Mouse (Mus musculus): ENCODE measurements around the gene Gdi1. TPM values are rescaled to one million over a fixed set of nuclear protein-coding genes. Genes with fewer than 3 reads are reported as not detected.

Gdi1 gene
- total RNA-seq (2023), result 250 TPM

GRCm38 (mm10) chrX:74304867-74305700 lies at the start of gene Gdi1:
Gdi1 (plus strand) TSS chrX:74304998.

DNA sequence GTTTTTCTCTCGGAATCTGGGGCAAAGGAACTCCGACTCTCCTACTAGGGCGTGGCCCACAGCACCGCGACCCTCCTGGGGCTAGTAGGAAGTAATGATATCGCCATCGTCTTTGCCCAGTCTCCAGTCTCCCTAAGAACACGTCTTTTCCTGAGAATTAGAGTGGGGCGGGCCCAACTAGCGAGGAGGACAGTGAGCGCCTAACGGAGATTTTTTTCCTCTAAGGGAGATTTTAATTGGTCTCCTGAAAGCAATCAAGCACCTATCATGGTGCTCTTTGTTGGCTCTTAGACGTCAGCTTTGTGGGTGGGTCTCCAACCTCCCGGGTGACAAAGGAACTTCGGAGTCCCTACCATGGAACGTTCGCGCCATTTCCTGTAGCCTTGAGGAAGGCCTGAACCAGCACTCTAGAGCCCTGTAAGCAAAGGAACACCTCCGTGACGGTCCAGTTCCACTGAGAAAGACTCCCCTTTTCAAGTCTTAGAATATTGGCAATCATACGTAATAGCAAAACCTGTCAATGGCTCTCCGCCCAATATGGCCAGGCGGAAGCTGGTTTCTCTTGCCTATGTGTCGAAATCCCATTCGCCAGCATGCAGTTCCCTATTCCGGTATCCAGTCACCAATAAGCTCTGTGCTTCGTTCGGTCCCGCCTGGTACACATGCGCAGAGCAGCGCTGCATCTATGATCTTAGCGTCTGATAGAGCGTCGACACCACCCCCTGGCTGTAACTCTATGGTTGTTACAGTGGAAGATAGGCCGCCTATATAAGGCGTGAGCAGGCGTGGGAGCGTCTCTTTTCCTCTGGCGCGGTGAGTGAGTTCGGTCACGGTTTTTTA lies 34.5 kb upstream of the Gdi1 start, which contains the start of gene Rpl10:
Gene Rpl10 (plus strand): TSS at position 751 of the 840 bp plus-strand sequence.

DNA sequence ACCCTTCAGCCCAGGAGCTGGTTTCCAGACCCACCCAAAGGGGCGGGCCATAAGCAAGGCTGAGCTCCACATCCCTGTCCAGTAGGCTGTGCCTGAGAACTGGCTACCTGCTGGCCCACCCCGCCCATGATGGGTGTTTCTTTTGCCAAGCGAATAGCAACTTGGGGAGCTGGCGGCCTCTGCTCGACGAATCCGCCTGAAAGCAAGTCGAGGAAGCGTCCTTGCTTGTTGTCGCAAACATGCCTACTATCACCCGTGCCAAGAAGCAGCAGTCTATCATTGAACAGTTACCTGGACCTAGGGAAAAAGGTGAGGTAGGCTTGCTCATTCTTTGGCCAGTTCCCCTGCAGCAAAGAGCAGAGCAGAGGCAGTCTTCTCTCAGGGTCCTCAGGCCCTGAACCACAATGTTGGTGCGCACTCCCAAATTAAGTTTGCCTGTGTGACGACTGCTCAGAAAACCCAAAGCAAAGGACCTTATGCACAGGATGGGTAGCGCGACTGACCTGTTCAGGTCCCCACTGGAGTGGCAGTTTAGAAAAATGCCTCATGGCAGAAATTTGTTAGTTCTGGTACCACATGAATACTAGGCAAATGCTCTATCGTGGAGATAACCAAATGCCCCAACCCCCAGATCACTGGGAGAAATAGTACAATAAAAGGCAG lies 22.9 kb upstream of the Gdi1 start, which contains the start of the genes Taz and Dnase1l1:
Gene Taz (plus strand): TSS at position 181 of the 663 bp plus-strand sequence.
Gene Dnase1l1 (minus strand): TSS at position 606 of the 663 bp plus-strand sequence.

DNA sequence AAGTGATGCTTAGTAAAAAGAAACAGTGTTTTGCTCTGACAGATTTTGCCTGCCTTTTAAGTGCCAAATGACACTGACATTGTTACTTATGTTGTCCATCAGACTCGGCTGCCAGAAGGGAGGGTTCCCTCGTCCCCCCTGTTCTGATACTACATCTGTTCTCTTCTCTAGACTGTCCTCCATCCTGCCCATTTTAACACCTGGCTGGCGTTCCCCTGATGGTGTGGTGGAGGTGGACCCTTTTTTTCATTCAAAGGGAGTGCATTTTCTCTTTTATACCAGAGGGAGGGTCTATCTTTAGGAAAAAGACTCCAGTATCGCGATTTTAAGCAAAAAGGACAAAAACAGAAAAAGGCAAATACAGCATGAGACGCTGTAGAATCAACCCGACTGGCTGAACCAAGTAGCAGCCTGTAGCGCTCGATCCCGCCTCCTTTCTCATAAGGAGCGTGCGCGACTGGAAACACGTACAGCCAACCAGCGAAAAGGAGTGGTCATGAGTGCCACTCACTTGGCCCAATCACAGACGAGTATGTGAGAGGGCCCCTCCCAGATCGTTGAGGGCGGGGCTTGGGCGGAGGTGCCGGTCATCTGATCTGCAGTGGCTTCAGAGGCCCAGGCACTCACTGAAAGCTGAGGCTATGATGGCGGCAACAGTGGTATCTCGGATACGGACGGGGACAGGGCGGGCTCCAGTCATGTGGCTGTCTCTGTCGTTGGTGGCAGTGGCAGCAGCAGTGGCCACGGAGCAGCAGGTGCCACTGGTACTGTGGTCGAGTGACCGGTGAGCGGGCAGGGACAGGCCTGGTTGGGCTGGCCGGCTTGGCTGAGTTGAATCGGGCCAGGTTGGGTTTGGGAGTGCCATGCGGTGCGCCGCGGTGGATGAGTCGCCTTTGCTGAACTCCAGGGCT lies 8.0 kb upstream of the Gdi1 start, which contains the start of gene Atp6ap1:
Gene Atp6ap1 (plus strand): TSS at position 560 of the 911 bp plus-strand sequence.

DNA sequence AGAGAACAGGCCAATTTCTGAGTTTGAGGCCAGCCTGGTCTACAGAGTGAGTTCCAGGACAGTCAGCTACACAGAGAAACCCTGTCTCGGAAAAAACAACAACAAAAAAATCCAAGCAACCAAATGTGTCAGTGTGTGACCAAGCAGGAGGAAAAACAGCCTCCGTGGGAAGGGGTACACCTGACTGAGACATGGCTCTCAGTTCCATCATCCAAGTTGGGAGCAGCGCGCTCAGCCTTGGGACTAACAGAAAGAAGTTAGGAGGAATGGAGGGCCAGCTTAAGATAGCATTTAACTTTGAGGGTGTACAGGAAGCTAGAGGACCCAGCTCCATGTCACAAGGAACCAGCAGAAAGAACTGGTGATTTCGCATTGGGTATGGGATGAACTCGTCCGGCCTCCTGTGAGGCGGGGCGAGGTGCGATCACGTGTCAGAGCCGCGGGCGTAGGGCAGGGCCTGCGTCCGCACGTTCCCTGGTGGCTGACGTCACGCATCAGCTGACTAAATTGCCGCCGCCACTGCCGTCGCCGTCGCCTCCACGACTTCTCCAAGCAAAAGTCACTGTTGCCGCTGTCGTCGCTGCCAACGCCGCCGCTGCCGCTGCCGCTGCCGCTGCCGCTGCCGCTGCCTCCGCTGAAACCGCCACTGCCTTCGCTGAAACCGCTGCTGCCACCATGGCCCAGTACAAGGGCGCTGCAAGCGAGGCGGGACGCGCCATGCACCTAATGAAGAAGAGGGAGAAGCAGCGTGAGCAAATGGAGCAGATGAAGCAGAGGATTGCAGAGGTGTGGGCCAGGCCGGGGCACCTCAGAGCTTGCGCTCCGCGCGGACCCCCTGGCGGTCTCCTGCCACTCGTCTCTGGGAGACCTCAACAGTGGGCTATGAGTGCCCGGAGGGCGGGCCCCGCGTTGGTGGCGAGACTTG lies 8.0 kb downstream of the Gdi1 start, which contains the start of gene Fam50a:
Gene Fam50a (plus strand): TSS at position 494 of the 925 bp plus-strand sequence.

DNA sequence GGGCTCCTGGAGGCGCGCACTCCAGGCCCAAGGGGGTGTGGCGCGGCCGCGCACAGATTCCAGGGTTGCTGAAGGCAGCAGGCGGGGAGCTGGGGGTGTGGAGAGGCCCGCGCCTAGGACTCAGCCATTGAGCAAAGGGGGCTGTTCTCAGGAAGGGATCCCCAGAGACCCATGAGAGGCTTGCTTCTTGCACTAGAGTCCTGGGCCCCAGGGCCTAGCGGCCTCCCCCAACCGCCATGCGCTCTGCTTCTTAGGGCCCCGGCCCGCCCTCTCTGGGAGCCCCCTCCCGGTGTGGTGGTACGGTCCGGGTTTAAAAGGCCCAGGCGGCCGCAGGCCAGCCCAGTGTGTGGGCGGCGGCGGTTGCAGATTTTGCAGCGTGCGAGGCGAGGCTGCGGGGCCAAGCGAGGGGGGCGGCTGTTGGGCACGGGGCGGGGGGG lies 23.9 kb downstream of the Gdi1 start, which contains the start of gene Plxna3:
Gene Plxna3 (plus strand): TSS at position 342 of the 437 bp plus-strand sequence.

GRCm38 (mm10) chrX:74353467-74353770 lies 48.6 kb downstream of the Gdi1 start, which contains the start of gene Lage3:
Lage3 (minus strand) TSS chrX:74353618.

Other genes starting within 250 kb of the Gdi1 start
- gene Opn1mw, start 177.5 kb upstream of the Gdi1 start, total RNA-seq (2023), result not detected
- 55.7 TPM for gene Mecp2, start 169.6 kb upstream of the Gdi1 start, total RNA-seq (2023)
- gene Tex28, start 137.2 kb upstream of the Gdi1 start, total RNA-seq (2023), result not detected
- gene Tktl1, start 127.7 kb upstream of the Gdi1 start, total RNA-seq (2023), result 4.5 TPM
- 780 TPM for gene Flna, start 55.2 kb upstream of the Gdi1 start, total RNA-seq (2023)
- 71.4 TPM for gene Emd, start 50.3 kb upstream of the Gdi1 start, total RNA-seq (2023)
- gene Rpl10, start 34.2 kb upstream of the Gdi1 start, total RNA-seq (2023), result 621 TPM
- gene Taz, start 23.1 kb upstream of the Gdi1 start, total RNA-seq (2023), result 70.3 TPM
- 13.3 TPM for gene Dnase1l1, start 22.7 kb upstream of the Gdi1 start, total RNA-seq (2023)
- 98.5 TPM for gene Atp6ap1, start 7.9 kb upstream of the Gdi1 start, total RNA-seq (2023)
- gene Fam50a, start 8.0 kb downstream of the Gdi1 start, total RNA-seq (2023), result 70.9 TPM
- 15.7 TPM for gene Plxna3, start 24.1 kb downstream of the Gdi1 start, total RNA-seq (2023)
- gene Lage3, start 48.6 kb downstream of the Gdi1 start, total RNA-seq (2023), result 20.2 TPM
- gene Ubl4a, start 68.2 kb downstream of the Gdi1 start, total RNA-seq (2023), result 25.3 TPM
- gene Slc10a3, start 68.4 kb downstream of the Gdi1 start, total RNA-seq (2023), result 15.4 TPM
- gene Fam3a, start 88.3 kb downstream of the Gdi1 start, total RNA-seq (2023), result 17.3 TPM
- 57.8 TPM for gene Ikbkg, start 88.3 kb downstream of the Gdi1 start, total RNA-seq (2023)
- gene G6pdx, start 124.2 kb downstream of the Gdi1 start, total RNA-seq (2023), result 32.0 TPM
- not detected for gene Gm6880, start 176.4 kb downstream of the Gdi1 start, total RNA-seq (2023)